Mouse (Mus musculus) embryonic facial prominence, embryonic 15.5 days (tissue): ENCODE results near the gene Eif2a. TPM values are rescaled to one million over a fixed set of nuclear protein-coding genes. Genes with fewer than 3 reads are reported as not detected.

Experiments
- polyA plus RNA-seq: library from polyadenylated mRNA; unstranded; fragments of >200 nt; fragmentation: Nextera tagmentation; extraction: Ambion mirVana; gene quantifications from 2 replicates; pipeline ENCODE4 v1.2.1, GENCODE M21; 2015

Gene Eif2a
- polyA plus RNA-seq, 1 experiment from 2014 or later, result 47.9 TPM

Other genes with a start within 250 kb of the Eif2a start
- 11.1 and 12.7 TPM in 2 replicates for gene Tsc22d2, start 111.1 kb upstream of the Eif2a start, polyA plus RNA-seq
- 166 and 169 TPM in 2 replicates for gene Serp1, start 71 bp downstream of the Eif2a start, polyA plus RNA-seq
- 15.4 and 16.0 TPM in 2 replicates for gene Selenot, start 50.8 kb downstream of the Eif2a start, polyA plus RNA-seq
- 0.08 TPM in 1 of 2 replicates, not detected in the other for gene Erich6, start 111.4 kb downstream of the Eif2a start, polyA plus RNA-seq
- gene Siah2, start 166.6 kb downstream of the Eif2a start, polyA plus RNA-seq, result 6.3 and 7.3 TPM in 2 replicates